Mouse (Mus musculus): ENCODE results near the gene S100g.
A peak's percentile ranks its signal among the peaks of the same experiment; 100 is the strongest.

S100g gene

GRCm38 (mm10) chrX:162964383-162964782, at the start of gene S100g:
Gene S100g (minus strand): TSS chrX:162964599.
- no peak for DNase-seq (ENCODE audit: low read depth, low spot score)

- DNase-seq (ENCODE audit: low read depth, low spot score) = no peak
These were observed 27.7 kb upstream of the S100g start for GRCm38 (mm10) chrX:162992121-162992520.

GRCm38 (mm10) chrX:162991396-162991795, 27.0 kb upstream of the S100g start:
- no peak for DNase-seq (ENCODE audit: low read depth, low spot score)

GRCm38 (mm10) chrX:162986876-162987495, 22.6 kb upstream of the S100g start:
- no peak for DNase-seq (ENCODE audit: low read depth, low spot score)

- DNase-seq (ENCODE audit: low read depth, low spot score) = no peak
These were observed 11.8 kb upstream of the S100g start for GRCm38 (mm10) chrX:162976194-162976593.

- DNase-seq (ENCODE audit: low read depth, low spot score) = no peak
These were observed 3.1 kb upstream of the S100g start for GRCm38 (mm10) chrX:162967456-162967855.

GRCm38 (mm10) chrX:162963840-162964239, 559 bp downstream of the S100g start:
- DNase-seq (ENCODE audit: low read depth, low spot score) = no peak

- no peak for DNase-seq (ENCODE audit: low read depth, low spot score)
These were observed 6.5 kb downstream of the S100g start for GRCm38 (mm10) chrX:162957921-162958320.

GRCm38 (mm10) chrX:162949811-162950439, 14.5 kb downstream of the S100g start:
- peak; percentile 43 for DNase-seq (ENCODE audit: low read depth, low spot score)

GRCm38 (mm10) chrX:162942027-162942426, 22.4 kb downstream of the S100g start:
- no peak for DNase-seq (ENCODE audit: low read depth, low spot score)

GRCm38 (mm10) chrX:162931467-162931866, 32.9 kb downstream of the S100g start:
- no peak for DNase-seq (ENCODE audit: low read depth, low spot score)

GRCm38 (mm10) chrX:162921487-162922125, 42.8 kb downstream of the S100g start:
- no peak for DNase-seq (ENCODE audit: low read depth, low spot score)

GRCm38 (mm10) chrX:162915697-162916096, 48.7 kb downstream of the S100g start:
- DNase-seq (ENCODE audit: low read depth, low spot score) = peak; percentile 8

- DNase-seq (ENCODE audit: low read depth, low spot score) = no peak
These were observed 50.7 kb downstream of the S100g start for GRCm38 (mm10) chrX:162913651-162914050.
